Mouse (Mus musculus) activated CD4-positive, CD25-positive, alpha-beta regulatory T cell, adult 4 months (primary cell): ENCODE measurements around the gene Lamp1. TPM values are rescaled to one million over a fixed set of nuclear protein-coding genes. Genes with fewer than 3 reads are reported as not detected.

Experiments
- ATAC-seq: one replicate; pipeline ENCODE4 v1.8.0; 2017
- polyA plus RNA-seq, 2 experiments: library from polyadenylated mRNA; unstranded; fragments of 100-300 nt; shearing (Covaris generic); gene quantifications; one replicate each; pipeline ENCODE4 v1.2.1; 2017

Lamp1 gene
- polyA plus RNA-seq, 2 experiments from 2014 or later: 17.9 to 18.1 TPM

- ATAC-seq: no peak
Observed at GRCm38 (mm10) chr8:13164361-13164760, 5.4 kb downstream of the Lamp1 start.

- ATAC-seq: no peak
Observed at GRCm38 (mm10) chr8:13170510-13170909, 11.5 kb downstream of the Lamp1 start.

- ATAC-seq: no peak
Observed at GRCm38 (mm10) chr8:13174305-13174704, 15.3 kb downstream of the Lamp1 start.

- no peak for ATAC-seq
Observed at GRCm38 (mm10) chr8:13174811-13175210, 15.8 kb downstream of the Lamp1 start.

- ATAC-seq: no peak
Observed at GRCm38 (mm10) chr8:13175650-13176049, 16.7 kb downstream of the Lamp1 start.

- no peak for ATAC-seq
Observed at GRCm38 (mm10) chr8:13177173-13177852, 18.4 kb downstream of the Lamp1 start.

GRCm38 (mm10) chr8:13178137-13178536 is 19.2 kb downstream of the Lamp1 start:
- no peak for ATAC-seq

- ATAC-seq: no peak
Observed at GRCm38 (mm10) chr8:13179482-13179881, 20.5 kb downstream of the Lamp1 start.

GRCm38 (mm10) chr8:13179948-13180347 is 21.0 kb downstream of the Lamp1 start:
- ATAC-seq: no peak

- no peak for ATAC-seq
Observed at GRCm38 (mm10) chr8:13180408-13180807, 21.4 kb downstream of the Lamp1 start.

GRCm38 (mm10) chr8:13180911-13181690 is 22.1 kb downstream of the Lamp1 start:
- no peak for ATAC-seq

GRCm38 (mm10) chr8:13181691-13181976 is 22.7 kb downstream of the Lamp1 start:
- ATAC-seq: no peak

- no peak for ATAC-seq
Observed at GRCm38 (mm10) chr8:13186819-13187218, 27.9 kb downstream of the Lamp1 start.

GRCm38 (mm10) chr8:13187229-13187628 is 28.3 kb downstream of the Lamp1 start:
- ATAC-seq: no peak

GRCm38 (mm10) chr8:13187638-13188037 is 28.7 kb downstream of the Lamp1 start:
- ATAC-seq: no peak

GRCm38 (mm10) chr8:13188052-13188555 is 29.1 kb downstream of the Lamp1 start:
- no peak for ATAC-seq

GRCm38 (mm10) chr8:13188857-13189256 is 29.9 kb downstream of the Lamp1 start:
- ATAC-seq: no peak

- ATAC-seq: no peak
Observed at GRCm38 (mm10) chr8:13190235-13190634, 31.3 kb downstream of the Lamp1 start.

GRCm38 (mm10) chr8:13194818-13195217 is 35.9 kb downstream of the Lamp1 start:
- no peak for ATAC-seq

- ATAC-seq: no peak
Observed at GRCm38 (mm10) chr8:13197493-13197892, 38.5 kb downstream of the Lamp1 start.

GRCm38 (mm10) chr8:13199385-13200061 is 40.6 kb downstream of the Lamp1 start:
- no peak for ATAC-seq

GRCm38 (mm10) chr8:13200301-13201012 is 41.5 kb downstream of the Lamp1 start, which contains the start of gene Grtp1:
Gene Grtp1 (minus strand): TSS chr8:13200620.
- peak; percentile 36 for ATAC-seq

- ATAC-seq: no peak
Observed at GRCm38 (mm10) chr8:13201013-13201334, 42.0 kb downstream of the Lamp1 start.
